Mouse (Mus musculus) CH12.LX (cell line): Measurements from ENCODE around the gene Phlpp2. TPM values are rescaled to one million over a fixed set of nuclear protein-coding genes. Genes with fewer than 3 reads are reported as not detected.
"Not testable (repeated sequence)": the region's sequence is repeated elsewhere in the genome, so short reads cannot be mapped to it uniquely, and the experiment has no call there.

Experiments used
- DNase-seq: peaks from one replicate; pipeline ENCODE4 v3.0.0-alpha.2; 2013; ENCODE audit errors: extremely low read depth
- H3K27ac ChIP-seq: 2 replicates; pipeline ENCODE4 v1.5.1; 2012; ENCODE audit warnings: low read depth, mild to moderate bottlenecking, control low read depth, moderate library complexity; ENCODE audit not compliant: insufficient read depth
- H3K27me3 ChIP-seq: replicated peaks from 2 replicates; pipeline ENCODE3; 2012; ENCODE audit warnings: inconsistent platforms
- H3K36me3 ChIP-seq, 2 experiments: replicated peaks in 1 of 2; 2 replicates each; pipeline versions ENCODE3 to v1.6.1; 2012; ENCODE audit warnings: inconsistent platforms in 1 of 2, low read length in 1 of 2, mild to moderate bottlenecking in 1 of 2, mixed read lengths in 1 of 2, moderate library complexity in 1 of 2; ENCODE audit not compliant: control insufficient read depth in 1 of 2, insufficient read depth in 1 of 2
- H3K4me1 ChIP-seq, 2 experiments: 2 replicates each; pipeline ENCODE4 v1.6.1; 2012; ENCODE audit warnings: inconsistent platforms in 1 of 2, moderate library complexity in 1 of 2; ENCODE audit not compliant: insufficient read depth in 2 of 2, control insufficient read depth in 1 of 2
- H3K4me2 ChIP-seq: 2 replicates; pipeline ENCODE4 v1.6.1; 2012; ENCODE audit warnings: low read depth, mild to moderate bottlenecking, control low read depth; ENCODE audit not compliant: poor library complexity, insufficient read depth, severe bottlenecking
- H3K4me3 ChIP-seq, 3 experiments: fragments of 150-350 bp in 1 of 3; sonication (generic) in 1 of 3; replicated peaks in 1 of 3; 2 replicates each; pipeline versions ENCODE3 to v1.5.1; 2011 to 2012; ENCODE audit warnings: low read depth in 2 of 3, low read length in 2 of 3, mild to moderate bottlenecking in 2 of 3, moderate library complexity in 2 of 3, control low read depth in 1 of 3, improper control_type of control experiment in 1 of 3, inconsistent platforms in 1 of 3, mixed read lengths in 1 of 3; ENCODE audit not compliant: poor library complexity in 1 of 3
- H3K79me2 ChIP-seq: replicated peaks from 2 replicates; pipeline ENCODE4 v1.6.1; 2012; ENCODE audit warnings: mild to moderate bottlenecking, moderate library complexity; ENCODE audit not compliant: control insufficient read depth, poor library complexity, insufficient read depth, severe bottlenecking; ENCODE audit errors: extremely low read depth
- H3K9ac ChIP-seq: 2 replicates; pipeline ENCODE4 v1.6.1; 2012; ENCODE audit warnings: low read depth, mild to moderate bottlenecking, control low read depth, moderate library complexity; ENCODE audit not compliant: insufficient read depth
- H3K9me3 ChIP-seq: replicated peaks from 2 replicates; pipeline ENCODE3; 2012; ENCODE audit warnings: low read length, inconsistent platforms, mixed read lengths
- BHLHE40 ChIP-seq: IDR thresholded peaks from 2 replicates; pipeline ENCODE4 v1.6.1; 2011; ENCODE audit warnings: mild to moderate bottlenecking, low read depth, low read length, improper control_type of control experiment
- CHD1 ChIP-seq: IDR thresholded peaks from 2 replicates; pipeline ENCODE4 v1.6.1; 2012; ENCODE audit warnings: low read depth, low read length, improper control_type of control experiment, inconsistent platforms
- CHD2 ChIP-seq: IDR thresholded peaks from 2 replicates; pipeline ENCODE4 v1.6.1; 2011; ENCODE audit warnings: low read length, improper control_type of control experiment
- CTCF ChIP-seq, 2 experiments: IDR thresholded peaks in 1 of 2; conservative IDR thresholded peaks in 1 of 2; 2 replicates each; pipeline ENCODE4 v1.5.1; 2011 to 2012; ENCODE audit warnings: low read depth in 2 of 2, low read length in 2 of 2, improper control_type of control experiment in 1 of 2, inconsistent platforms in 1 of 2, mild to moderate bottlenecking in 1 of 2, moderate library complexity in 1 of 2
- E2F4 ChIP-seq: IDR thresholded peaks from 2 replicates; pipeline ENCODE4 v1.6.1; 2011; ENCODE audit warnings: low read depth, low read length, improper control_type of control experiment; ENCODE audit not compliant: insufficient replicate concordance
- ELF1 ChIP-seq: IDR thresholded peaks from 2 replicates; pipeline ENCODE4 v1.6.1; 2014; ENCODE audit warnings: low read depth, mild to moderate bottlenecking, inconsistent platforms, low read length, improper control_type of control experiment
- ETS1 ChIP-seq: conservative IDR thresholded peaks from 2 replicates; pipeline ENCODE4 v1.6.1; 2012; ENCODE audit warnings: low read depth, mild to moderate bottlenecking, inconsistent platforms, low read length, improper control_type of control experiment, moderate library complexity
- GABPA ChIP-seq: IDR thresholded peaks from 2 replicates; pipeline ENCODE4 v1.6.1; 2012; ENCODE audit warnings: low read depth, low read length, improper control_type of control experiment, inconsistent platforms; ENCODE audit not compliant: insufficient replicate concordance
- HCFC1 ChIP-seq: IDR thresholded peaks from 2 replicates; pipeline ENCODE4 v1.6.1; 2012; ENCODE audit warnings: low read depth, mild to moderate bottlenecking, inconsistent platforms, low read length, improper control_type of control experiment
- KAT2A ChIP-seq: IDR thresholded peaks from 2 replicates; pipeline ENCODE4 v1.6.1; 2012; ENCODE audit warnings: low read length, improper control_type of control experiment, inconsistent platforms; ENCODE audit not compliant: insufficient replicate concordance
- MAX ChIP-seq: IDR thresholded peaks from 2 replicates; pipeline ENCODE4 v1.6.1; 2011; ENCODE audit warnings: low read length, improper control_type of control experiment
- MEF2A ChIP-seq: IDR thresholded peaks from 2 replicates; pipeline ENCODE4 v1.6.1; 2014; ENCODE audit warnings: low read depth, mild to moderate bottlenecking, inconsistent platforms, low read length, improper control_type of control experiment, borderline replicate concordance
- NELFE ChIP-seq: IDR thresholded peaks from 2 replicates; pipeline ENCODE4 v1.6.1; 2011; ENCODE audit warnings: low read depth, low read length, improper control_type of control experiment
- RAD21 ChIP-seq: IDR thresholded peaks from 2 replicates; pipeline ENCODE4 v1.6.1; 2011; ENCODE audit warnings: low read depth, mild to moderate bottlenecking, low read length, improper control_type of control experiment, moderate library complexity
- SMC3 ChIP-seq: IDR thresholded peaks from 2 replicates; pipeline ENCODE4 v1.6.1; 2011; ENCODE audit warnings: low read depth, low read length, improper control_type of control experiment
- TBP ChIP-seq: conservative IDR thresholded peaks from 2 replicates; pipeline ENCODE4 v1.6.1; 2011; ENCODE audit warnings: low read depth, low read length, improper control_type of control experiment
- ZC3H11A ChIP-seq: IDR thresholded peaks from 2 replicates; pipeline ENCODE4 v1.6.1; 2012; ENCODE audit warnings: low read depth, mild to moderate bottlenecking, inconsistent platforms, low read length, improper control_type of control experiment
- ZKSCAN1 ChIP-seq: IDR thresholded peaks from 2 replicates; pipeline ENCODE4 v1.6.1; 2012; ENCODE audit warnings: low read depth, inconsistent platforms, low read length, improper control_type of control experiment, borderline replicate concordance
- ZNF384 ChIP-seq: IDR thresholded peaks from 2 replicates; pipeline ENCODE4 v1.6.1; 2012; ENCODE audit warnings: low read depth, low read length, improper control_type of control experiment, inconsistent platforms
- dilution Hi-C: fragments of 300-500 bp; cut with MboI; formaldehyde crosslinking; loops from 2 replicates; pipeline ENCODE4 v1.14.3; 2020; ENCODE audit warnings: low sequenced_read_pairs; ENCODE audit not compliant: extremely low pct_unique_long_range_greater_than_20kb, extremely low pct_ligation_motif_present
- in situ Hi-C: fragments of 300-500 bp; cut with MboI; formaldehyde crosslinking; loops from 3 replicates; pipeline ENCODE4 v1.14.3; 2019; ENCODE audit warnings: low sequenced_read_pairs, low pct_ligation_motif_present, low pct_unique_long_range_greater_than_20kb, mixed read lengths
- polyA plus RNA-seq: library from polyadenylated mRNA; unstranded; fragments of >175 nt; gene quantifications from 2 replicates; pipeline ENCODE4 v1.2.1, GENCODE M21; 2012; ENCODE audit warnings: low read depth; ENCODE audit not compliant: insufficient read length
- total RNA-seq, 2 experiments: library from RNA; depleted of rRNA; stranded (reverse); fragments of 300-350 nt in 1 of 2; fragments of >200 nt in 1 of 2; gene quantifications; 2 replicates each; pipeline ENCODE4 v1.2.3; 2012 to 2014

Phlpp2 gene
- total and polyA plus RNA-seq, 3 experiments = 3.1 to 9.2 (median 3.5) TPM

- Histone ChIP-seq H3K4me3 (no peak overlapping the region), H3K4me2 (no peak overlapping the region), H3K9ac (no peak overlapping the region), H3K9me3 (no peaks in the 10 kb centered on the region), H3K27ac (no peak overlapping the region), H3K79me2 (no peaks in the 10 kb centered on the region), H3K4me1 (peaks cover 0 to 21% of the 10 kb centered on the region in 2 experiments; a peak in 2 of 4 replicates), H3K36me3 (peaks cover 3 to 31% of the 10 kb centered on the region in 2 experiments), H3K27me3 (no peaks in the 10 kb centered on the region)
- in situ Hi-C loops = no loop called here
- dilution Hi-C loops = no loop called here
- DNase-seq = no peak
- no peak for TF ChIP-seq SMC3
- no peak for TF ChIP-seq ZC3H11A
- TF ChIP-seq NELFE = no peak
- TF ChIP-seq HCFC1 = no peak
- no peak for TF ChIP-seq KAT2A
- no peak for TF ChIP-seq TBP
- TF ChIP-seq ELF1 = no peak
- no peak for TF ChIP-seq CHD1
- no peak for TF ChIP-seq CHD2
- no peak for TF ChIP-seq BHLHE40
- TF ChIP-seq ZNF384 = no peak
- TF ChIP-seq ETS1 = no peak
- TF ChIP-seq MAX = no peak
- TF ChIP-seq ZKSCAN1 = no peak
- no peak for TF ChIP-seq CTCF (conservative IDR thresholded peaks at IDR 0.05 in 1 of 2, IDR thresholded peaks at IDR 0.05 in 1 of 2; ENCODE audit: low read depth in 2 of 2, low read length in 2 of 2)
- no peak for TF ChIP-seq MEF2A
- no peak for TF ChIP-seq RAD21
- no peak for TF ChIP-seq E2F4
- no peak for TF ChIP-seq GABPA
Measured at GRCm38 (mm10) chr8:109871056-109871455, 2.7 kb downstream of the Phlpp2 start.

GRCm38 (mm10) chr8:109873800-109874199 is 5.5 kb downstream of the Phlpp2 start:
- Histone ChIP-seq H3K36me3 (peaks cover 10 to 52% of the 10 kb centered on the region in 2 experiments), H3K4me1 (peaks cover 0 to 17% of the 10 kb centered on the region in 2 experiments; a peak in 1 of 4 replicates)
- in situ Hi-C loops, H3K9me3 ChIP-seq, H3K9ac ChIP-seq, H3K27ac ChIP-seq, H3K4me2 ChIP-seq, H3K79me2 ChIP-seq, dilution Hi-C loops, DNase-seq, H3K4me3 ChIP-seq, H3K27me3 ChIP-seq: not testable (repeated sequence)
